Mouse (Mus musculus) olfactory bulb, adult 2 months (tissue): Measurements from ENCODE around the gene Doc2b. TPM values are rescaled to one million over a fixed set of nuclear protein-coding genes. Genes with fewer than 3 reads are reported as not detected.

ENCODE experiments used
- H3K27ac ChIP-seq: fragments of 200-500 bp; 2 replicates; pipeline ENCODE4 v1.5.1; 2012; ENCODE audit warnings: low read depth, low read length; ENCODE audit not compliant: insufficient read depth
- H3K4me1 ChIP-seq: fragments of 200-500 bp; 2 replicates; pipeline ENCODE4 v1.6.1; 2012; ENCODE audit warnings: low read length; ENCODE audit not compliant: control insufficient read depth, insufficient read depth
- H3K4me3 ChIP-seq: fragments of 200-500 bp; 2 replicates; pipeline ENCODE4 v1.5.1; 2012; ENCODE audit warnings: mild to moderate bottlenecking, low read depth, low read length, moderate library complexity; ENCODE audit not compliant: insufficient read depth
- CTCF ChIP-seq: fragments of 200-500 bp; IDR thresholded peaks from 2 replicates; pipeline ENCODE4 v1.5.1; 2012; ENCODE audit warnings: low read depth, mild to moderate bottlenecking, low read length, moderate library complexity; ENCODE audit not compliant: insufficient read depth
- POLR2A ChIP-seq: fragments of 200-500 bp; IDR thresholded peaks from 2 replicates; pipeline ENCODE4 v1.6.1; 2012; ENCODE audit warnings: mild to moderate bottlenecking, low read depth, low read length, moderate library complexity; ENCODE audit not compliant: insufficient read depth
- WGBS: fragments of 180-500 bp; shearing (Covaris S2); methylation state at CpG from one replicate; pipeline ENCODE4 v1.1.7; 2018; 5-methylcytosine and 5-hydroxymethylcytosine counted together
- polyA plus RNA-seq: library from polyadenylated mRNA; stranded (reverse); fragments of >200 nt; gene quantifications from 2 replicates; pipeline ENCODE4 v1.2.4, GENCODE M21; 2012; ENCODE audit warnings: low replicate concordance; ENCODE audit not compliant: missing spikeins, insufficient read depth, insufficient read length

Doc2b gene
- polyA plus RNA-seq, 1 experiment: not detected

DNA sequence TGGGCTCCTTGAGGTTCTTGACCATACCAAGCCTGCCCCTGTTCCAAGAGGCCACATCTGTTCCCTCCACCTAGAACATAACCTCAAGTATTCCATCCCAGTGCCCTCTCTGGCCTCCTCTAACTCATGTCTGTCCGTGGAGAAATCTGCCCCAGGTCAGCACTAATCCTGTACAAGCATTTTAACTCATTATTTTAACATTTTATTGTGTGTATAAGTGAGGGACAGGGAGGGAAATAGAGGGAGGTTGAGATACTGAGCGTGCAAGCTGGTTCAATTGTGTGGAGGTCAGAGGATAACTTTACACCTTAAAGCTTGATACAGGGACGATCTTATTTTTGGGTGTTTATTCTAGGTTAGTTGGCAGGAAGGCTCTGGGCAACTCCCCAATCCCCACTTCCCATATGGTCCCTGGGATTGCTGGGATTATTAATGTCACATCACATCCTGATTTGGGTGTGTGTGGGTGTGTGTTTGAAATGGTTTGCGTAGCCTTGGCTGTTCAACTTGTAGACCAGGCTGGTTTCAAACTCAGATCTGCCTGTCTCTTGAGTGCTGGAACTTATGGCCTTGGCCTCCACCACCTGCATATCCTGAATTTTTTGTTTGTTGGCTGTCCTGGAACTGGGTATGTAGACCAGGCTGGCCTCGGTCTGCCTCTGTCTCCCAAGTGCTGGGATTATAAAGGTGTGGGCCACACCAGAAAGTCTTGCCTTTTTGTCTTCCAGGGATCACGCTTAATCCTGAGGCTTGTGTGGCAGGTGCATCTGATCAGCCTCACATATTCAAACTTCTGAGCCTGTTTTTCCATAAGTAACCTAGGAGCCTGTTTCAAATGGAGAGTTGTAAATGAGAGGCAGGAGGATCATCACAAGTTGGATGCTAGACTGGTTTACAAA is 27.5 kb downstream of the Doc2b start:
- H3K27ac ChIP-seq: no peak overlapping the region
- TF ChIP-seq CTCF (no peak), POLR2A (no peak)
- 42% methylated on average over 6 of the region's 6 CpGs for WGBS
- H3K4me1 ChIP-seq: peaks cover 2% of the 10 kb centered on the region; the same call in 1 of the 2 replicates
- no peak overlapping the region for H3K4me3 ChIP-seq

- peaks cover 2% of the 10 kb centered on the region; the same call in 1 of the 2 replicates for H3K4me1 ChIP-seq
- TF ChIP-seq CTCF: no peak
- H3K4me3 ChIP-seq: no peak overlapping the region
- no peak overlapping the region for H3K27ac ChIP-seq
- WGBS: 51% methylated on average over 2 of the region's 2 CpGs
Measured at GRCm38 (mm10) chr11:75767014-75767413, 28.8 kb downstream of the Doc2b start.

GRCm38 (mm10) chr11:75765161-75765560 is 30.7 kb downstream of the Doc2b start:
- H3K4me1 ChIP-seq: peaks cover 2% of the 10 kb centered on the region; the same call in 1 of the 2 replicates
- TF ChIP-seq POLR2A (no peak), CTCF (no peak)
- no peak overlapping the region for H3K27ac ChIP-seq
- WGBS: 56% methylated on average over 8 of the region's 8 CpGs
- H3K4me3 ChIP-seq: no peak overlapping the region

- Histone ChIP-seq H3K4me1 (peaks cover 2% of the 10 kb centered on the region; the same call in 1 of the 2 replicates), H3K27ac (no peak overlapping the region), H3K4me3 (no peak overlapping the region)
- 71% methylated on average over 4 of the region's 4 CpGs for WGBS
- TF ChIP-seq CTCF (no peak), POLR2A (no peak)
Measured at GRCm38 (mm10) chr11:75764521-75765023, 31.3 kb downstream of the Doc2b start.

DNA sequence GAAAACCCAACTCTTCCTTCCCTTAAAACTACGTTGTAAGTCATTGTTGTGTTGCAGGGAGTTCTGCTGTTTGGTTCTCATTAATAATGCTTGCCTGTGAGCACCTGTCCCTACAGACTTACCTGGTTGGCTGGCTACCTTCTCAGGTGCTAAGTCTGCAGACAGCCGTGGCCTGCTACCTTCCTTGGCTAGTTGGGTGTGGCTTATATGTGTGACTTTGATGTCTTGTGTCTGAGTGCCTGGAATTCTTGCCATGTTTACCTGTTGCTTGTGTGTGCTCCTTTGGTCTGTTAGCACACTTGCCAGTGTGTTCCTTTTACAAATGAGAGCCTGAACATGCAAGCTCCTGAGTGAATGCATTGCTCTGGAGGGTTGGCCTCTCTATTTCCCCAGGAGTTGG is 33.1 kb downstream of the Doc2b start:
- no peak for TF ChIP-seq CTCF
- TF ChIP-seq POLR2A: no peak
- no peak overlapping the region for H3K4me3 ChIP-seq
- no peak overlapping the region for H3K27ac ChIP-seq
- no peaks in the 10 kb centered on the region for H3K4me1 ChIP-seq
- WGBS: 66% methylated on average over 2 of the region's 2 CpGs

DNA sequence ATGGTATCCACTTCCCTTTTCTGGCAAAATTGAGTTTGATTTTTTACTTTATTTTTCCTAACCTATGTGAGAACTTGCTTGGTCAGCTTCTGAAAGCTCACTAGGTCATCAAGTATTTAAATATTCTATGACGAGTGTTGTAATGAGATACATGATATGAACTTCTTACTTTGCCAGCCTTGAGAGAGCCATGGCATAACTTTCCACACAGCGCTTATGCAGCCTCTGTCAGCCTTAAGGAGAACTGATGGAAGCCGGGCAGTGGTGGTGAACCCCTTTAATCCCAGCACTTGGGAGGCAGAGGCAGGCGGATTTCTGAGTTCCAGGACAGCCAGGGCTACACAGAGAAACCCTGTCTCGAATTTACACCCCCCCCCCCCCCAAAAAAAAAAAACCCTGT is 35.1 kb downstream of the Doc2b start:
- H3K27ac ChIP-seq: no peak overlapping the region
- no peak overlapping the region for H3K4me3 ChIP-seq
- H3K4me1 ChIP-seq: no peaks in the 10 kb centered on the region
- 89% methylated on average over 5 of the region's 5 CpGs for WGBS
- TF ChIP-seq CTCF (no peak), POLR2A (no peak)

DNA sequence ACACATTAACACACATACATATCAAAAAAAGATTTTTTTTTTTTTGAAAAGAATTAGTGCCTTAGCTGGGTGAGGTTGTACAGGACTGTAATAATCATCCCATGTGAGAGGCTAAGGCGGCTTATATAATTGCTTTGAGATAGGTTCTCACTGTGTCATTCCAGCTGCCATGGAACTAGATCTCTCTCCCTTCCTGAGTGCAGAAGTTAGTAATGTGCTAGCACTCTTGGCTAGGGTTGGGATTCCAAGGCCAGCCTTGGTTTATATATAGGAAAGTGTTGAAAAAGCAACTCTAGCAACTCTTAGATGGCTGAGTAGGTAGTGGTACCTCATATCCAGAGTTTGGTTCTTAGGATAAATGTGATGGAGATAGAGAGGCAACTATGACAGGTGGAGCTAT is 37.3 kb downstream of the Doc2b start:
- no peaks in the 10 kb centered on the region for H3K4me1 ChIP-seq
- 89% methylated on average over 1 of the region's 1 CpGs for WGBS
- TF ChIP-seq POLR2A (no peak), CTCF (no peak)
- H3K27ac ChIP-seq: no peak overlapping the region
- no peak overlapping the region for H3K4me3 ChIP-seq

DNA sequence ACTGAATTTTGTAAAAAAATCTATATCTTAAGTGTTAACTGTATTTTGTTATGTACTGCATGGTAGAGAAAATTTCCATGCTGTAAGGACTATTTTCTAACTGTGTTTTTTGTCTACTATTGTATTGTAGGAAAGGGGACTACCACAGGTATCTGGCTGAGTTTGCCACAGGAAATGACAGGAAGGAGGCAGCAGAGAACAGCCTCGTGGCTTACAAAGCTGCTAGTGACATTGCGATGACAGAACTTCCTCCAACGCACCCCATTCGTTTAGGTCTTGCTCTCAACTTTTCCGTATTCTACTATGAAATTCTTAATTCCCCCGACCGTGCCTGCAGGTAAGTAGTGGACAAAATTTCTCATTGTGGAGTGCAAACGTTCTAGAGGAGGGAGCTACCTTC is 39.2 kb downstream of the Doc2b start:
- WGBS: 81% methylated on average over 8 of the region's 8 CpGs
- H3K4me1 ChIP-seq: no peaks in the 10 kb centered on the region
- TF ChIP-seq POLR2A (no peak), CTCF (no peak)
- no peak overlapping the region for H3K27ac ChIP-seq
- no peak overlapping the region for H3K4me3 ChIP-seq

GRCm38 (mm10) chr11:75751082-75751481 is 44.8 kb downstream of the Doc2b start:
- H3K4me1 ChIP-seq: peaks cover 4% of the 10 kb centered on the region; the same call in 1 of the 2 replicates
- 42% methylated on average over 4 of the region's 4 CpGs for WGBS
- H3K4me3 ChIP-seq: no peak overlapping the region
- TF ChIP-seq POLR2A (no peak), CTCF (no peak)
- H3K27ac ChIP-seq: no peak overlapping the region

DNA sequence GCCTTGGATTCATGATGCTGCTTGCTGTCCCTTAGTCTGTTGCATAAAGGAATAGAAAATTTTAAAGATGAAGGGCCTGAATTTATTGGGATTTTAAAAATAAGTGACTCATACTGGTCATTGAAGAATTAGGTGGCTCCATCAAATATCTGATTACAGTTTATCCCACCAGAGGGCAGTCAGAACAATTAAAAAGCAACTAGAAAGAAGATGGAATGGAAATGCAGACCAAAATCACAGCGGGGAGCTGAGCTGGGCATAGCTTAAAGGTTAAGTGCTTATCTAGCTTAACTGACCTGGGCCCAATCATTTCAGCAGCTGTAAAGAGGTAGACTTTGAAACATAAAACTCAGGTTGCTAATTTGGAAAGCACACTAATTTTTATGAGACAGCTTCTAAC is 45.3 kb downstream of the Doc2b start:
- H3K4me1 ChIP-seq: peaks cover 4% of the 10 kb centered on the region; the same call in 1 of the 2 replicates
- 26% methylated on average over 1 of the region's 1 CpGs for WGBS
- no peak overlapping the region for H3K27ac ChIP-seq
- H3K4me3 ChIP-seq: no peak overlapping the region
- no peak for TF ChIP-seq POLR2A
- no peak for TF ChIP-seq CTCF
